Mouse (Mus musculus) neutrophil, adult 5-6 weeks (primary cell): ENCODE results near the gene Syn3. TPM values are rescaled to one million over a fixed set of nuclear protein-coding genes. Genes with fewer than 3 reads are reported as not detected.

Experiments used
- ATAC-seq: fragments of 151-379, 151-347 bp; 2 replicates; pipeline ENCODE4 v1.8.0; 2017; ENCODE audit warnings: mild to moderate bottlenecking, moderate TSS enrichment; ENCODE audit not compliant: insufficient number of reproducible peaks, poor library complexity, low FRiP score, severe bottlenecking; ENCODE audit errors: extremely low read depth
- total RNA-seq: library from RNA; stranded (forward); fragments of 200-1000 nt; gene quantifications from 2 replicates; pipeline ENCODE4 v1.2.3, GENCODE M21; 2017

Syn3 gene
- total RNA-seq, 1 experiment from 2014 or later: not detected

- no peak for ATAC-seq
Observed at GRCm38 (mm10) chr10:86272826-86273225, 225.9 kb downstream of the Syn3 start.

- ATAC-seq: no peak
Observed at GRCm38 (mm10) chr10:86270254-86270653, 228.4 kb downstream of the Syn3 start.

GRCm38 (mm10) chr10:86264618-86265017, 234.1 kb downstream of the Syn3 start:
- ATAC-seq: no peak

GRCm38 (mm10) chr10:86261725-86262124, 237.0 kb downstream of the Syn3 start:
- ATAC-seq: no peak

- ATAC-seq: no peak
Observed at GRCm38 (mm10) chr10:86258992-86259391, 239.7 kb downstream of the Syn3 start.

GRCm38 (mm10) chr10:86258046-86258445, 240.7 kb downstream of the Syn3 start:
- no peak for ATAC-seq

GRCm38 (mm10) chr10:86257045-86257444, 241.7 kb downstream of the Syn3 start:
- ATAC-seq: no peak

- ATAC-seq: no peak
Observed at GRCm38 (mm10) chr10:86256221-86256620, 242.5 kb downstream of the Syn3 start.

- no peak for ATAC-seq
Observed at GRCm38 (mm10) chr10:86250149-86250922, 248.4 kb downstream of the Syn3 start.

- no peak for ATAC-seq
Observed at GRCm38 (mm10) chr10:86249283-86249682, 249.4 kb downstream of the Syn3 start.

GRCm38 (mm10) chr10:86248807-86249206, 249.9 kb downstream of the Syn3 start:
- no peak for ATAC-seq

- ATAC-seq: no peak
Observed at GRCm38 (mm10) chr10:86248131-86248740, 250.5 kb downstream of the Syn3 start.

GRCm38 (mm10) chr10:86245396-86245795, 253.3 kb downstream of the Syn3 start:
- no peak for ATAC-seq

- no peak for ATAC-seq
Observed at GRCm38 (mm10) chr10:86243525-86243924, 255.2 kb downstream of the Syn3 start.

GRCm38 (mm10) chr10:86242721-86243120, 256.0 kb downstream of the Syn3 start:
- no peak for ATAC-seq

GRCm38 (mm10) chr10:86230006-86230405, 268.7 kb downstream of the Syn3 start:
- no peak for ATAC-seq

GRCm38 (mm10) chr10:86225480-86225879, 273.2 kb downstream of the Syn3 start:
- ATAC-seq: no peak

GRCm38 (mm10) chr10:86218984-86219383, 279.7 kb downstream of the Syn3 start:
- no peak for ATAC-seq

- no peak for ATAC-seq
Observed at GRCm38 (mm10) chr10:86216836-86217235, 281.9 kb downstream of the Syn3 start.

GRCm38 (mm10) chr10:86212062-86212461, 286.6 kb downstream of the Syn3 start:
- no peak for ATAC-seq
